Mouse (Mus musculus) megakaryocyte, embryonic 14.5 days (primary cell): Measurements from ENCODE around the gene Ints4. TPM values are rescaled to one million over a fixed set of nuclear protein-coding genes. Genes with fewer than 3 reads are reported as not detected.

ENCODE experiments used
- H3K27me3 ChIP-seq: replicated peaks from 2 replicates; pipeline ENCODE3; 2012; ENCODE audit warnings: inconsistent platforms
- H3K36me3 ChIP-seq: replicated peaks from 2 replicates; pipeline ENCODE3; 2012; ENCODE audit warnings: low read length, inconsistent platforms, mixed read lengths
- H3K4me1 ChIP-seq: 2 replicates; pipeline ENCODE4 v1.6.1; 2012; ENCODE audit warnings: inconsistent platforms
- H3K4me3 ChIP-seq: replicated peaks from 2 replicates; pipeline ENCODE3; 2012; ENCODE audit warnings: moderate library complexity, mild to moderate bottlenecking, inconsistent platforms
- H3K9me3 ChIP-seq: 2 replicates; pipeline ENCODE4 v1.6.1; 2012; ENCODE audit warnings: inconsistent platforms
- FLI1 ChIP-seq: IDR thresholded peaks from 2 replicates; pipeline ENCODE4 v1.6.1; 2012; ENCODE audit warnings: low read length, inconsistent platforms, mixed read lengths
- GATA1 ChIP-seq: IDR thresholded peaks from 3 replicates; pipeline ENCODE4 v1.6.1; 2012; ENCODE audit warnings: mixed read lengths, low read length, inconsistent platforms, borderline replicate concordance
- polyA plus RNA-seq: library from polyadenylated mRNA; stranded (reverse); fragments of >175 nt; gene quantifications from 2 replicates; pipeline ENCODE4 v1.2.3, GENCODE M21; 2012; ENCODE audit warnings: low replicate concordance; ENCODE audit not compliant: insufficient read depth

Gene Ints4
- polyA plus RNA-seq, 1 experiment: 1.5 TPM

- Histone ChIP-seq H3K27me3 (no peaks in the 10 kb centered on the region), H3K4me3 (no peak overlapping the region), H3K9me3 (no peaks in the 10 kb centered on the region), H3K4me1 (peaks cover 6% of the 10 kb centered on the region), H3K36me3 (peaks cover 79% of the 10 kb centered on the region)
- TF ChIP-seq FLI1 (no peak), GATA1 (no peak)
Measured at GRCm38 (mm10) chr7:97519935-97520334, 39.2 kb downstream of the Ints4 start.

DNA sequence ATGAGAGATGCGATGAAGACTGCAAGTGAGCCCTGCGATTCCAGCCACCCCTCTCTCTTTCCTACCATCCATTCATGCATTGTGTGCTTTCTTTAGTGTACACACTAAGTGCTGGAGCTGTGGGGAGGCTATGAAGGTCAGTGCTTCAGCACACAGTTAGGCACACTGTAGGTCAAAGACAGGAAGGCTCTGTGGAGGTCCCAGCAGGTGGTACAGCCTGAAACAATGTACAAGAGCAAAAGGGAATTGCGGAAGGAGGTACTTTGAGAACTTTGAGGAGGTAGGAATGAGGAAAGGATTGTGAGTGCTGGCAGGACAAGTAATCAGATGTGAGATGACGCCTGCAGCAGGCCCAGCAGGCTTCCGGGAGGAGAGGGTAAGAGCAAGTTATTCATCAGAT, 54.8 kb downstream of the Ints4 start:
- Histone ChIP-seq H3K4me1 (no peaks in the 10 kb centered on the region), H3K36me3 (peaks cover 91% of the 10 kb centered on the region), H3K27me3 (no peaks in the 10 kb centered on the region), H3K9me3 (no peaks in the 10 kb centered on the region), H3K4me3 (no peak overlapping the region)
- TF ChIP-seq GATA1 (no peak), FLI1 (no peak)

GRCm38 (mm10) chr7:97536571-97536970, 55.8 kb downstream of the Ints4 start:
- Histone ChIP-seq H3K4me1 (no peaks in the 10 kb centered on the region), H3K36me3 (peaks cover 94% of the 10 kb centered on the region)

GRCm38 (mm10) chr7:97546462-97546861, 65.7 kb downstream of the Ints4 start:
- H3K27me3 ChIP-seq: peaks cover 3% of the 10 kb centered on the region
- H3K4me1 ChIP-seq: peaks cover 7% of the 10 kb centered on the region
- TF ChIP-seq FLI1: no peak
- TF ChIP-seq GATA1: no peak
- 0 out of 2 replicates have a peak, but pooled peaks cover 6% of the 10 kb centered on the region for H3K9me3 ChIP-seq
- H3K4me3 ChIP-seq: no peak overlapping the region
- H3K36me3 ChIP-seq: peaks cover 30% of the 10 kb centered on the region

More at GRCm38 (mm10) chr7:97536571-97536970, 55.8 kb downstream of the Ints4 start:
- H3K4me3 ChIP-seq: no peak overlapping the region
- no peaks in the 10 kb centered on the region for H3K27me3 ChIP-seq
- no peaks in the 10 kb centered on the region for H3K9me3 ChIP-seq
- TF ChIP-seq GATA1 (no peak), FLI1 (no peak)

DNA sequence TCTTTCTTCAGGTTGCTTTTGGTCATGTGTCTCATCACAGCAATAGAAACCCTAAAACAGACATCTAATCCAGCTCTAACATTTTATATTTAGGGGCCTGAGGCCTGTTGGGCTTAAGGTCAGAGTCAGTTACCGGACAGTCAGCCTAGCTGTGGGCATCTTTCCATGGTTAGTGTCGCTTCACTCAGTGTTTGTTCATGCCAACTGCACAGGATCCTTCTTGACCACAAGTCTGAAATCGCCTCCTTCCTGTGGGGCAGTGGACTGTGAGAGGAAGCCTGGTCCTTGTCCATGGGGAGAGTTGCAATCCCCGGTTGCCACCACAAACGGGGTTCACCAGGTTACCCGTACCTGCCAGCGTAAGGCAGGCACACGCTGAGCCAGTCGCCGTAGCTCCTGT, 68.5 kb downstream of the Ints4 start:
- peaks cover 7% of the 10 kb centered on the region for H3K36me3 ChIP-seq
- no peak for TF ChIP-seq GATA1
- TF ChIP-seq FLI1: no peak
- H3K27me3 ChIP-seq: peaks cover 3% of the 10 kb centered on the region
- H3K4me1 ChIP-seq: peaks cover 7% of the 10 kb centered on the region
- no peak overlapping the region for H3K4me3 ChIP-seq
- no peaks in the 10 kb centered on the region for H3K9me3 ChIP-seq

DNA sequence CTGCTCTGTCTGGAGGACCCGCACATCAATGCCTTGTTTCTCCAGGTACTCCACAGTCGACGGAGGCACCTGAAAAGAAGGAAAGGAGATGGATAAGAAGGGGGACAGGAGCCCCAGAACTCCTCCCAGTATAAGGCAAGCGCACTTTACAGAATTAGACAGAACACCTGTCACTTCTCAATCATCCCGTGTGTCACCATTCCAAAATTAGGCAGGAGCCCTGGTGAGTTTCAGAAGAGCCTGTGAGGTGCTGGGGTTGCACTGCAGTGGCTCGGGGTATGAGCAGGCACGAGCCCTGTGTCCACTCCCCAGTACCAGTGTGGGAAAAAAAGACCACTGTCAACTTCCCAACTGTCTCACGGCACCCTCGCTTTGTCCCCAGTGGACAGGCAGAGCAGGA, 69.9 kb downstream of the Ints4 start:
- no peaks in the 10 kb centered on the region for H3K9me3 ChIP-seq
- peaks cover 3% of the 10 kb centered on the region for H3K27me3 ChIP-seq
- peaks cover 3% of the 10 kb centered on the region for H3K36me3 ChIP-seq
- peaks cover 7% of the 10 kb centered on the region for H3K4me1 ChIP-seq
- TF ChIP-seq GATA1: no peak
- TF ChIP-seq FLI1: no peak
- no peak overlapping the region for H3K4me3 ChIP-seq

DNA sequence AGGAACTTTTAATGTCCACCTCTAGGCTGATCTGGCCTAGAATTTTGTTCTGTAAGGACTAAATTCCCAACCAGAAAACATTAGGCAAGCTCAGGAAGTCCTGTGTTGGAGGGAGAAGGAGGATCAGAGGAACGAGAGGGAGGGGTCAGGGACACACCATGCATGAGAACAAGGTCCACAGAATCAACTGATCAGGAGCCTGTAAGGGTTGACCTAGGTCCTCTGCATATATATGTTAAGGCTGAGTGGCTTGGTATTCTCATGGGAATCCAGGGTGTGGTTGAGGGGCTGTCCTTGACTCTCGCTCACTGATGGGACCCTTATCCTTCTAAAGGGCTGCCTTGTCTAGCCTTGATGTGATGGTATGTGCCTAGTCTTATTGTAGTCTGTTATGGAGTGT, 82.8 kb downstream of the Ints4 start:
- Histone ChIP-seq H3K36me3 (peaks cover 3% of the 10 kb centered on the region), H3K27me3 (no peaks in the 10 kb centered on the region), H3K4me1 (no peaks in the 10 kb centered on the region), H3K9me3 (no peaks in the 10 kb centered on the region), H3K4me3 (no peak overlapping the region)
- no peak for TF ChIP-seq FLI1
- no peak for TF ChIP-seq GATA1

DNA sequence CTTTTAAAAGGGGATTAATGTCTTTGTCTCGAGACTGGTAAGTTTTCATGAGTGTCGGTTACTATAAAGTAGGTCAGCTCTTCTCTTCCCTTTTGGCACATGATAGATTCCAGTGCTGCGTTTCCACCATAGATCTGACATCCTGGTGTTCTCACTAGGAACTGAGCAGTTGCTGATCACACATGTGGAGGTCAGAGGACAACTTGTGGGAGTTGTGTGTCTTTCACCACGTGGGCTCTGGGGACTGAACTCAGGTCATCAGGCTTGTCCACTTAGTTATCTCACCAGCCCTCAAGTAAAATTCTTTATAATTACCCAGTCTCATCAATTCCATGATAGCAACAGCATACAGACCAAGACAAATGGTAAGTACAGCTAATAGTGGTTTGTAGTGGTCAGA, 88.6 kb downstream of the Ints4 start:
- peaks cover 15% of the 10 kb centered on the region for H3K36me3 ChIP-seq
- no peaks in the 10 kb centered on the region for H3K9me3 ChIP-seq
- H3K27me3 ChIP-seq: no peaks in the 10 kb centered on the region
- no peak for TF ChIP-seq FLI1
- TF ChIP-seq GATA1: no peak
- H3K4me3 ChIP-seq: no peak overlapping the region
- H3K4me1 ChIP-seq: no peaks in the 10 kb centered on the region

DNA sequence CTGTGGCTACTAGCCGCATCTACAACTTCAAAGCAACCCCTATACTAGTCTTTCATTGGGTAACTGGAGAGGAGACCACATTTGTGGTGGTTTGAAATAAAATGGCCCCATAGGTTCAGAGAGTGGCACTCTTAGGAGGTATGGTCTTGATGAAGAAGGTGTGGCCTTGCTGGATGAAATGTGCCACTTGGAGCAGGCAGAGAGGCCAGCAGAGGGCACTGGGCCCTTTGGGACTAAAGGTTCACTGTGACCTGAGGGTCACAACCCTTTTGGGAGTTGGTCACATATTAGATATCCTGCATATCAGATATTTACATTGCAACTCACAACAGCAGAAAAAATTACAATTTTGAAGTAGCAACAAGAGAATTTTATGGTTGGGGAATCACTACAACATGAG, 89.6 kb downstream of the Ints4 start:
- Histone ChIP-seq H3K36me3 (peaks cover 24% of the 10 kb centered on the region), H3K4me3 (no peak overlapping the region), H3K27me3 (no peaks in the 10 kb centered on the region), H3K4me1 (no peaks in the 10 kb centered on the region), H3K9me3 (no peaks in the 10 kb centered on the region)
- no peak for TF ChIP-seq GATA1

DNA sequence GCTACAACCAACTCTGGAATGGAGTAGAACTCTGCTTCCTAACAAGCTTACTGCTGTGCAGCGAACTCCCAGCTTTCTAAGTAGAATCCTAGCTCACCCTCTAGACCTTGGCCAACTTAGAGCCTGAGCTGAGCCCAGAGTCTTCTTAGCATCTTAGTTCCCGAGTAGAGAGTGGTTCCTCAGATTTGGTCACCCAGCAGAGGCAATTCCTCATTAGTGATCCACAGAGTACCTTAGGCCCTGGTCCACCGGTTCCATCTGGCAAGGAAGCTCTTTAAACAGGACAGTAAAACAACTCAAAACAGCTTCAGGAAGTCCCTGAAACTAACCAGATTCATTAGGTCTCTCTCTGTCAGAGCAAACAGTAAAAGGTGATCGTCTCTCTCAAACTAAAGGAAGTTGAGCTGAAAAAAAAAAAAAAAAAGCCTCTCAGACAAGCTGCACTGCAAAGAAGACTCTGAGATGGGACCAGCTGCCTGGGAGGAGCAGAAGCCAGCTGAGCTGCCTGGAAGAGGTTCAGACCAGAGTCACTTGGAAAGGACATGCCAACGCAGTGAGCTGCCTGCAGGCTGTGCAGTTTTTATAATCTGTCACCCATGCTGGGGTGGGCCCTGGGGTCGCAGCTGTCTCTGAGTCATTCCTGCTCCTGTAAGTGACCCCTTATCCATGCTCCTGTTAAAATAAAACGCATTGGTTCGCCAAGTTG, 97.8 kb downstream of the Ints4 start:
- peaks cover 27% of the 10 kb centered on the region for H3K36me3 ChIP-seq
- H3K4me1 ChIP-seq: peaks cover 21% of the 10 kb centered on the region
- no peaks in the 10 kb centered on the region for H3K27me3 ChIP-seq
- no peak for TF ChIP-seq GATA1
- TF ChIP-seq FLI1: no peak
- peak overlapping the region; percentile 97 for H3K4me3 ChIP-seq
- peaks cover 3% of the 10 kb centered on the region for H3K9me3 ChIP-seq
